Mouse (Mus musculus) G1E (cell line): ENCODE measurements around the gene Tnfsf12.

Experiments used
- CTCF ChIP-seq: IDR thresholded peaks from 2 replicates; pipeline ENCODE4 v1.5.1; 2012; ENCODE audit warnings: low read depth, low read length, inconsistent platforms, mixed read lengths
- GATA1 ChIP-seq: IDR thresholded peaks from 2 replicates; pipeline ENCODE4 v1.6.1; 2012; ENCODE audit warnings: borderline replicate concordance, low read length, inconsistent platforms, mixed read lengths
- POLR2AphosphoS5 ChIP-seq: IDR thresholded peaks from 2 replicates; pipeline ENCODE4 v1.6.1; 2012; ENCODE audit warnings: low read depth, low read length, inconsistent platforms; ENCODE audit not compliant: insufficient replicate concordance

GRCm38 (mm10) chr11:69682209-69682839 is 13.3 kb downstream of the Tnfsf12 start:
- TF ChIP-seq CTCF = no peak
- no peak for TF ChIP-seq GATA1
- TF ChIP-seq POLR2AphosphoS5 = no peak
